Mouse (Mus musculus) splenic B cell, adult 2 months (primary cell): Measurements from ENCODE around the gene Gm16253.

Experiments used
- DNase-seq: peaks from one replicate; pipeline ENCODE4 v3.0.0-alpha.2; 2011; ENCODE audit warnings: low read depth, low spot score
- H3K27me3 ChIP-seq: 2 replicates; pipeline ENCODE4 v1.6.1; 2012; ENCODE audit warnings: mild to moderate bottlenecking, low read length, moderate library complexity, mixed read lengths; ENCODE audit not compliant: control insufficient read depth, poor library complexity, insufficient read depth, severe bottlenecking
- H3K36me3 ChIP-seq: 2 replicates; pipeline ENCODE4 v1.6.1; 2012; ENCODE audit warnings: mild to moderate bottlenecking, low read length, moderate library complexity, mixed read lengths; ENCODE audit not compliant: control insufficient read depth, poor library complexity, insufficient read depth, severe bottlenecking

Gene Gm16253

GRCm38 (mm10) chr3:96563267-96563666 lies 13.5 kb upstream of the Gm16253 start:
- no peak for DNase-seq
- H3K27me3 ChIP-seq, result no peaks in the 10 kb centered on the region
- peaks cover 22% of the 10 kb centered on the region for H3K36me3 ChIP-seq

GRCm38 (mm10) chr3:96563911-96564632 lies 12.7 kb upstream of the Gm16253 start:
- no peak for DNase-seq
- Histone ChIP-seq H3K27me3 (no peaks in the 10 kb centered on the region), H3K36me3 (peaks cover 18% of the 10 kb centered on the region)

- Histone ChIP-seq H3K27me3 (no peaks in the 10 kb centered on the region), H3K36me3 (peaks cover 18% of the 10 kb centered on the region)
- DNase-seq, result peak; percentile 80
Observed at GRCm38 (mm10) chr3:96564633-96565032, 12.2 kb upstream of the Gm16253 start.

GRCm38 (mm10) chr3:96565105-96565504 lies 11.7 kb upstream of the Gm16253 start:
- H3K27me3 ChIP-seq, result no peaks in the 10 kb centered on the region
- no peak for DNase-seq
- H3K36me3 ChIP-seq, result peaks cover 14% of the 10 kb centered on the region

- DNase-seq, result peak; percentile 29
- Histone ChIP-seq H3K36me3 (no peaks in the 10 kb centered on the region; the same call in 1 of the 2 replicates), H3K27me3 (no peaks in the 10 kb centered on the region)
Observed at GRCm38 (mm10) chr3:96566661-96567450, 9.9 kb upstream of the Gm16253 start.

- Histone ChIP-seq H3K27me3 (no peaks in the 10 kb centered on the region), H3K36me3 (no peaks in the 10 kb centered on the region)
- no peak for DNase-seq
Observed at GRCm38 (mm10) chr3:96568605-96569004, 8.2 kb upstream of the Gm16253 start.

GRCm38 (mm10) chr3:96569506-96569905 lies 7.3 kb upstream of the Gm16253 start:
- Histone ChIP-seq H3K27me3 (no peaks in the 10 kb centered on the region), H3K36me3 (no peaks in the 10 kb centered on the region)
- no peak for DNase-seq

- no peak for DNase-seq
Observed at GRCm38 (mm10) chr3:96569966-96570605, 6.7 kb upstream of the Gm16253 start.

GRCm38 (mm10) chr3:96570643-96571042 lies 6.1 kb upstream of the Gm16253 start:
- DNase-seq, result no peak

More at GRCm38 (mm10) chr3:96569966-96570605, 6.7 kb upstream of the Gm16253 start:
- no peaks in the 10 kb centered on the region for H3K27me3 ChIP-seq
- no peaks in the 10 kb centered on the region for H3K36me3 ChIP-seq

GRCm38 (mm10) chr3:96571336-96571735 lies 5.4 kb upstream of the Gm16253 start:
- H3K36me3 ChIP-seq, result no peaks in the 10 kb centered on the region
- DNase-seq, result no peak
- no peaks in the 10 kb centered on the region for H3K27me3 ChIP-seq

More at GRCm38 (mm10) chr3:96570643-96571042, 6.1 kb upstream of the Gm16253 start:
- Histone ChIP-seq H3K27me3 (no peaks in the 10 kb centered on the region), H3K36me3 (no peaks in the 10 kb centered on the region)

GRCm38 (mm10) chr3:96571896-96572698 lies 4.7 kb upstream of the Gm16253 start:
- Histone ChIP-seq H3K27me3 (no peaks in the 10 kb centered on the region), H3K36me3 (no peaks in the 10 kb centered on the region)
- DNase-seq, result no peak

- Histone ChIP-seq H3K36me3 (no peaks in the 10 kb centered on the region), H3K27me3 (no peaks in the 10 kb centered on the region)
- DNase-seq, result no peak
Observed at GRCm38 (mm10) chr3:96573611-96574511, 2.9 kb upstream of the Gm16253 start.

- DNase-seq, result no peak
- Histone ChIP-seq H3K36me3 (no peaks in the 10 kb centered on the region), H3K27me3 (no peaks in the 10 kb centered on the region)
Observed at GRCm38 (mm10) chr3:96575272-96575984, 1.4 kb upstream of the Gm16253 start.
